Mouse (Mus musculus) layer of hippocampus, postnatal 25 days (tissue): ENCODE measurements at regions not wholly inside any gene's neighbourhood (a gene's known extent, or its start where the extent isn't known, plus 50 kb on each side); places are given as distances from the start of the nearest gene placed in this dataset.
"Not testable (repeated sequence)": the region's sequence is repeated elsewhere in the genome, so short reads cannot be mapped to it uniquely, and the experiment has no call there.

Experiments
- DNase-seq, 2 experiments: peaks; one replicate each; pipeline ENCODE4 v3.0.0; 2022; ENCODE audit warnings: mixed read lengths in 2 of 2, low spot score in 1 of 2; ENCODE audit errors: extremely low spot score in 1 of 2

GRCm38 (mm10) chr7:39596403-39596802, 78.8 kb downstream of the Zfp619 start:
- DNase-seq, result no peak

DNA sequence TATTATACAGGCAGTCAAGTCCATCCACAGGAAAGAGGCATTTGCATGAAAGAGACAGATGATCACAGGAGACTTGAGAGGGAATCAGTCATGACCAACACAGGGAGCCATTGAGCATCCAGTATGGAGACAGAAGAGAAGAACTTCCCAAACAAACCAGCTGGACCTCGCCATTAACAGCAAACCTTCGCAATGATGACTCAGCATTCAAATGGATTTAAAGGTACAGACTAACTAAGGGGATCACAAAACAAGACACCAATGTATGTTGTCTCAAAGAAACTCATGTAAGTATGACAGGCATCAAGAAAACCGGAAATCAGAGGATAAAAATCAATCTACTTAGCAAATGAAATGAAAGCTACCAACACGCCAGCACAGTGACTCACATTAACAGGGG, 96.2 kb downstream of the Zfp619 start:
- no peak for DNase-seq

DNA sequence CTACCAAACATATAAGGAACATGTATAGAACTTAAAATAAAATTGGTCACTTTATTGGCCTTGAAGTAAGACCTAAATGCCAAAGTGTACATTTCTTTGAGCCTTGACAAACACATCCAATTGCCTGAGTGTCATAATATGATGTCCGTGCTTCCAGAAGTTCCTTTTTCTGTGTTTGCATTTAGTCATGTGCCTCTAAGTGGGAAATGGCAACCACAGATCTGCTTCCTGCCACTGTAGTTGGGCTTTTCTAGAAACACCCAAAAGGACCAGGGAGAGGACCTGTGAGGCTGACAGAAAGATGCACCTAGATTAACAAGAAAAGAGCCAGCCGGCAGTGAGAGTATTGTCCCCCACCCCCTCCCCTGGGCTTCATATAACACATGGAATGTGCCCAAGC, 97.5 kb downstream of the Zfp619 start:
- DNase-seq, result no peak

GRCm38 (mm10) chr7:39621796-39622195, 104.2 kb downstream of the Zfp619 start:
- no peak for DNase-seq

- no peak for DNase-seq
Observed at GRCm38 (mm10) chr7:39632836-39633235, 115.3 kb downstream of the Zfp619 start.

DNA sequence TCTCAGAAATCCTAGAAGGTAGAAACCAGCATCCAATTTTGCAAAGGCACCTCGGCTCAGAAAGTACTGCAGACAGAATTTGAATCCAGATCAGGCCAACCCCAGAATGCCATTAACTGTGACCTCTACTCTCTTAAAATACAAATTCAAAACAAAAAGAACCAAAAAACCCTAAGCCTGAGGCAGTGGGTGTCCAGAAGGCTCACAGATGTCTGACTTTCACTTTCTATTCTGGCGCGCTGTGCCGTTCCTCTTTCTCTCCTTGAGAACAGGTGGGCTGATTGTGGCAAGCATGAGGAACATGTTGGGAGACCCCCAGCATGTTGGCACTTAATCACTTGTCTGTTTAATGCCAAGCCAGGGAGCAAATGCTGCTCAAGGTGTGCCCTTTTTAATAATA, 124.8 kb downstream of the Zfp619 start:
- DNase-seq, result no peak

DNA sequence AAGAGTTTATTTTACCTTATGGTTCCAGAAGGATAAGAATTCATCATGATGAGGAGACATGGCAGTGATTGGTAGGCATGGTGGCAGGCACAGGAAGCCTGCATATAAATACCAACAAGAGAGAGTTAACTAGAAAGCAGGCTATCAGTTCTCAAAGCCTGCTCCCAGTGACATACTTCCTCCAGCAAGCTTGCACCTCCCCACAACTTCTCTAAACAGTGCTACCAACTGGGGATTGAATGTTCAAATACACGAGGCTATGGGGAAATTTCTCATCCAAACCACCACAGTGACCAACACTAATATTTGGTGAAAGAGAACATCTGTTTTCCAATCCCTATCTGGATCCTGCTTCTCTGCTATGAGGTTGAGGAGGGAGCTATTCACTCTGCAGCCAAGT, 125.8 kb downstream of the Zfp619 start:
- DNase-seq, result no peak

- no peak for DNase-seq
Observed at GRCm38 (mm10) chr7:39650483-39651102, 133.0 kb downstream of the Zfp619 start.

DNA sequence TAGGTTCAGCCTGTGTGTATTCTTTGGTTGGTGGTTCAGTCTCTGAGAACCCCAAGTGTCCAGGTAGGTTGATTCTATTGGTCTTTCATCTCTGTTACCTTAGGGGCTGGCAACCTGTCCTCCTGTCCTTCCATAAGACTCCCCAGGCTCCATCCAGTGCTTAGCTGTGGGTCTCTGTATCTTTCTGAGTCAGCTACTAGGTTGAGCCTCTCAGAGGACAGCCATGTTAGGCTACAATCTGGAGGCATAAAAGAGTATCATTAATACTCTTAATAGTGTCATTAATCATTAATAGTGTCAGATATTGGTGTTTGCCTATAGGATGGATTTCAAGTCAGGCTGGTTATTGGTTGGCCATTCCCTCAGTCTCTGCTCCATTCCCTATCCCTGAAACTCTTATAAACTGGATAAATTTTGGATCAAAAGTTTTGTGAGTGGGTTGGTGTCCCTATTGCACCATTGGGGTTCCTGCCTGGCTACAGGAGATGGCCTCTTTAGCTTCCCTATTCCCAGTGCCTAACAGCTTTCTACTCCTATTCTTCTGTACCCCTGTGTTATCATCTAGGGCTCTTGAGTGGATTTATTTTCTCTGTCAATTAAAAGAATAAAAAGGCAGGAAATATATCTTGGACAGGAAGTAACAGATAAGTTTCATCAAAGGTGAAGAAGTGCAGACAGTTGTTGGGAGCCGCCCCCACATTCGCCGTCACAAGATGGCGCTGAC, 137.2 kb downstream of the Zfp619 start:
- DNase-seq, result no peak

- not testable (repeated sequence) for DNase-seq
Observed at GRCm38 (mm10) chr7:39655287-39655652, 137.7 kb downstream of the Zfp619 start.

- no peak for DNase-seq
Observed at GRCm38 (mm10) chr7:39655709-39656397, 138.3 kb downstream of the Zfp619 start.

DNA sequence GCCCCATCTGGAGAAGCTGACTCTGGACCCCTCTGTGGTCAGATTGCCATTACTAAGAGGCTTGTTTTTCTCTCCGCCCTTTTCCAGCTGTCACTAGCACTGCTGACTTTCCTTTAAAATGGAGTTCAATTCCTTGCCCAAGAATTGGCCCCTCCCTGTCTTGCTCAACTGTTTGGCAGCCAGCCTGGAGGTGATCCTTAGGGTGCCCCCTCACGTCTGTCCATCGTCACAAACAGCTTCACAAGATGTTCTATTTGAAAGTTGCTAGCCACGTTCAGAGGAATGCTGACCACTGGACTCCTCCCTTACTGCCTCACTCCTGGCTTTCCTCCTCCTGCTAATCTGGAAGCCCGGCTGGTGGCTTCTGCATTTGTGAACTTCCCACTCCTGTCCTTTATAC, 142.0 kb downstream of the Zfp619 start:
- DNase-seq, result no peak

GRCm38 (mm10) chr7:39675124-39675846, 157.7 kb downstream of the Zfp619 start:
- DNase-seq, result no peak

DNA sequence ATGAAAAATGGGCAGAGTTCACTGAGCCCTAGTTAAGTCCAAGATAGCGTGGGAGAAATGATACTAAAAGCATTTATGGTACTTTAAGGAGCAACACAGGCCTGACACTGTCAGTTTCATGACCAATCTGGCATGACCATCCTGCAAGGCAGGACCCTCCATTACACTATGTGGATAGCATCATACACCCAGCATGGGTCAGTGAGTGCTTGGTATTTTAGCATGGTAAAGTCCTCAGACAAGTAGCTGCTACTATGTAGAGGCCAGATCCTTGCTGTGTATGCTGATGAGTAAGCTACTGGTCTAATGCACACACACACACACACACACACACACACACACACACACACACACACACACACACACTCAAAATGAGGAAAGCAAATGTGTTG, 158.3 kb downstream of the Zfp619 start:
- DNase-seq, result no peak

DNA sequence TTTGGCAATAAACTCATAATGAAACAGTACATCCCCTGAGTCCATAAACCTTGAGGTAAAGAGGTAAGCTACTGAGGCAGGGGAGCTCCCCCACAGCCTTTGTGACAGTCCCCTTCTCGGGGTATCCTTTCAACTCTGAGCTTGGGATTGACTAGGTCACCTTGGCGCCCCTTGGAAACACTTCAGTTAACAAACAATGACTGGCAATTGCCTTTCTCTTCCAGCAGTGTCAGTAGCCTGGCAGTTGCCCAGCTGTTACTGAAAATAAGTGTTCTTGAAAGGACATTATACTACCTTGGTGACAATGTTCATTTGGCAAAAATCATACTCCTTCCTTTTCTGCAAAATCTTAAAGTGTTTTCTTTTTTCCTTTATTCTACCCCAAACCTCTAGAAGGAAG, 162.8 kb downstream of the Zfp619 start:
- DNase-seq, result no peak

DNA sequence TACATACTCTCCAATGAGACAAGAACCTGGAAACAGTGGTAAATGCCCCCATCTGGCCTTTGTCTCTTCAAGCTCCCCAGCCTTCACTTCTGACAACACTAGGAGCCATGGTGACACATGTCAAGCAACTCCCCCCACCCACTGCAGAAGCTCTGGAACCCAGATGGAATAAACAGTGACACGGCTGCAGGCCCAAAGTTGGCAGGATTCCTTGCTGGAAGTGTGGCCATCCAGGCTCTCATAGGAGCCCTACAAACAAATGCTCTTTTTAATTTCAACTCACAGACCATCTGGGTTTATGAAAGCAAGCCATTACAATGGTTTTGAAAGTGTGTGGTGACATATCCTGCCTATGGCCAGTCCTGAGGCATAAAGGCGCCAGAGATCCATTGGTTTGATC, 179.0 kb downstream of the Zfp619 start:
- DNase-seq, result no peak

DNA sequence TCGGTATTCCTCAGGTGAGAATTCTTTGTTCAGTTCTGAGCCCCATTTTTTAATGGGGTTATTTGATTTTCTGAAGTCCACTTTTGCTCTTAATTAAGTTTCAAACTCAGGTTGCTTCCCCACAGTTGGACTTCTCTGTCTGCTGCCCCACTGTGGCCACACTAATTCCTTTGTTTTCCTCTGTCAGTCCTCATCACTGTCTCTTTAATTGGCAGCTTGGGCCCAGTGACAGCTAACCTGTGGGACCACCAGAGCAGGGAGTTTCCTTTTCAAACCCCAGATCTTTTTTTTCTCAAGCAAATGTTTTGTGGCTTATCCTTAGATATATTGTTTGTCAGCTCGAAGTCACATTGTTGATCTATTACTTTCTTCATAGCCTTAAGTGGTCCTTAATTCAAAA, 183.9 kb downstream of the Zfp619 start:
- DNase-seq, result no peak

- no peak for DNase-seq
Observed at GRCm38 (mm10) chr7:39705118-39706095, 187.8 kb downstream of the Zfp619 start.

DNA sequence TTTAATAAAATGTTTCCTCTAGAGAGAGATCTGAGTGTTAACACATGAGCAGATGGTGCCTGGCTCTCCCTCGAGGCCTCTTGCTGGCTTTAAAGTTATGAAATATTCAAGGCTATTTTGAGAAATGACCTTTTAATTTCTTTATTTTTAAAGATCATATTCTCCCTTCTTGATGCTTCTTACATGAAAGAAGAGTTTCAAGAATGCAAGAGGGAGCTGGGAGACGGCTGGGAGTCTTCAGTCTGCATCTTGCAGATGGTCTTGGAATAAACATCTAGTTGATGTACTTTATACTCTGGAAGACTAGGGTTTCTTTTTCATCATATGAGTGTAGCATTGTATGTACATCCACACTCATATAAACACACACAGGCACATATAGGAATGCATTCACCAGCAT, 189.0 kb downstream of the Zfp619 start:
- no peak for DNase-seq
